Mouse (Mus musculus) forebrain, embryonic 10.5 days (tissue): ENCODE data around the gene 1700022I11Rik. TPM values are rescaled to one million over a fixed set of nuclear protein-coding genes. Genes with fewer than 3 reads are reported as not detected.

Source experiments
- DNase-seq: peaks from one replicate; pipeline ENCODE4 v3.0.0-alpha.2; 2017; ENCODE audit warnings: low spot score; ENCODE audit errors: extremely low spot score
- H3K27ac ChIP-seq: fragments of 300-500 bp; sonication (generic); 2 replicates; pipeline ENCODE4 v1.5.1; 2016; ENCODE audit warnings: mild to moderate bottlenecking
- H3K27me3 ChIP-seq: fragments of 300-500 bp; sonication (generic); 2 replicates; pipeline ENCODE4 v1.6.1; 2016; ENCODE audit warnings: mild to moderate bottlenecking; ENCODE audit not compliant: poor library complexity, severe bottlenecking
- H3K36me3 ChIP-seq: fragments of 300-500 bp; sonication (generic); replicated peaks from 2 replicates; pipeline ENCODE4 v1.6.1; 2016; ENCODE audit warnings: mild to moderate bottlenecking, moderate library complexity
- H3K4me1 ChIP-seq: fragments of 300-500 bp; sonication (generic); 2 replicates; pipeline ENCODE4 v1.6.1; 2016
- H3K4me3 ChIP-seq: fragments of 300-500 bp; sonication (generic); 2 replicates; pipeline ENCODE4 v1.5.1; 2016; ENCODE audit warnings: mild to moderate bottlenecking, moderate library complexity
- H3K9me3 ChIP-seq: fragments of 300-500 bp; sonication (generic); 2 replicates; pipeline ENCODE4 v1.6.1; 2016; ENCODE audit warnings: mild to moderate bottlenecking, moderate library complexity
- WGBS: fragments of 180-500 bp; shearing (Covaris S2); methylation state at CpG from one replicate; pipeline ENCODE4 v1.1.7; 2016; 5-methylcytosine and 5-hydroxymethylcytosine counted together
- polyA plus RNA-seq: library from polyadenylated mRNA; unstranded; fragments of >200 nt; fragmentation: Nextera tagmentation; extraction: Ambion mirVana; gene quantifications from 2 replicates; pipeline ENCODE4 v1.2.1, GENCODE M21; 2016

1700022I11Rik gene
- polyA plus RNA-seq, 1 experiment from 2014 or later, result 0.52 TPM

GRCm38 (mm10) chr4:43019176-43019575, 49.8 kb downstream of the 1700022I11Rik start:
- WGBS, result 94% methylated on average over 10 of the region's 10 CpGs
- H3K36me3 ChIP-seq, result peaks cover 77% of the 10 kb centered on the region

GRCm38 (mm10) chr4:43019641-43020465, 50.4 kb downstream of the 1700022I11Rik start:
- no peak for DNase-seq
- H3K4me3 ChIP-seq, result no peak overlapping the region
- H3K4me1 ChIP-seq, result peaks cover 6% of the 10 kb centered on the region
- H3K9me3 ChIP-seq, result no peaks in the 10 kb centered on the region
- no peaks in the 10 kb centered on the region for H3K27me3 ChIP-seq
- no peak overlapping the region for H3K27ac ChIP-seq
- peaks cover 78% of the 10 kb centered on the region for H3K36me3 ChIP-seq
- WGBS, result 95% methylated on average over 23 of the region's 23 CpGs

More at GRCm38 (mm10) chr4:43019176-43019575, 49.8 kb downstream of the 1700022I11Rik start:
- Histone ChIP-seq H3K4me1 (no peaks in the 10 kb centered on the region; the same call in 1 of the 2 replicates), H3K4me3 (no peak overlapping the region), H3K27ac (no peak overlapping the region), H3K9me3 (no peaks in the 10 kb centered on the region), H3K27me3 (no peaks in the 10 kb centered on the region)
- DNase-seq, result no peak

GRCm38 (mm10) chr4:43020876-43021275, 51.5 kb downstream of the 1700022I11Rik start:
- no peak overlapping the region for H3K27ac ChIP-seq
- no peaks in the 10 kb centered on the region for H3K27me3 ChIP-seq
- DNase-seq, result no peak
- peaks cover 11% of the 10 kb centered on the region for H3K4me1 ChIP-seq
- 86% methylated on average over 16 of the region's 16 CpGs for WGBS
- no peaks in the 10 kb centered on the region for H3K9me3 ChIP-seq
- H3K36me3 ChIP-seq, result peaks cover 78% of the 10 kb centered on the region
- H3K4me3 ChIP-seq, result no peak overlapping the region

- peaks cover 11% of the 10 kb centered on the region for H3K4me1 ChIP-seq
- H3K27me3 ChIP-seq, result no peaks in the 10 kb centered on the region
- peaks cover 78% of the 10 kb centered on the region for H3K36me3 ChIP-seq
- 70% methylated on average over 17 of the region's 17 CpGs for WGBS
- no peak for DNase-seq
- no peak overlapping the region for H3K27ac ChIP-seq
- H3K9me3 ChIP-seq, result no peaks in the 10 kb centered on the region
- no peak overlapping the region for H3K4me3 ChIP-seq
Observed at GRCm38 (mm10) chr4:43021341-43021740, 51.9 kb downstream of the 1700022I11Rik start.

GRCm38 (mm10) chr4:43024673-43025072, 55.3 kb downstream of the 1700022I11Rik start:
- H3K4me3 ChIP-seq, result peak overlapping the region; percentile 65
- 85% methylated on average over 14 of the region's 14 CpGs for WGBS
- no peak for DNase-seq
- H3K27me3 ChIP-seq, result no peaks in the 10 kb centered on the region
- peaks cover 79% of the 10 kb centered on the region for H3K36me3 ChIP-seq
- H3K4me1 ChIP-seq, result peaks cover 15% of the 10 kb centered on the region
- H3K27ac ChIP-seq, result peak overlapping the region; percentile 87
- H3K9me3 ChIP-seq, result no peaks in the 10 kb centered on the region

GRCm38 (mm10) chr4:43025084-43025960, 55.9 kb downstream of the 1700022I11Rik start, which contains the start of gene Pigo:
Pigo (minus strand) TSS chr4:43025819.
- DNase-seq, result peak; percentile 89
- Histone ChIP-seq H3K27me3 (no peaks in the 10 kb centered on the region), H3K27ac (peak within 1 kb of the TSS; percentile 87), H3K4me1 (peaks cover 21% of the 10 kb centered on the region), H3K36me3 (peaks cover 77% of the 10 kb centered on the region), H3K9me3 (no peaks in the 10 kb centered on the region), H3K4me3 (peak within 1 kb of the TSS; percentile 65)
- WGBS, result 10% methylated on average over 42 of the region's 42 CpGs

- Histone ChIP-seq H3K27ac (no peak overlapping the region), H3K4me1 (peaks cover 43% of the 10 kb centered on the region), H3K9me3 (no peaks in the 10 kb centered on the region), H3K27me3 (no peaks in the 10 kb centered on the region), H3K36me3 (peaks cover 57% of the 10 kb centered on the region), H3K4me3 (no peak overlapping the region; the same call in 1 of the 2 replicates)
- 90% methylated on average over 7 of the region's 7 CpGs for WGBS
- DNase-seq, result no peak
Observed at GRCm38 (mm10) chr4:43029121-43029520, 59.7 kb downstream of the 1700022I11Rik start.

- no peaks in the 10 kb centered on the region for H3K27me3 ChIP-seq
- no peak overlapping the region for H3K27ac ChIP-seq
- 96% methylated on average over 9 of the region's 9 CpGs for WGBS
- DNase-seq, result no peak
- H3K4me1 ChIP-seq, result peaks cover 38% of the 10 kb centered on the region
- peaks cover 61% of the 10 kb centered on the region for H3K36me3 ChIP-seq
- H3K4me3 ChIP-seq, result peak overlapping the region; percentile 87
- H3K9me3 ChIP-seq, result no peaks in the 10 kb centered on the region
Observed at GRCm38 (mm10) chr4:43029749-43030148, 60.3 kb downstream of the 1700022I11Rik start.

GRCm38 (mm10) chr4:43030352-43030751, 60.9 kb downstream of the 1700022I11Rik start:
- Histone ChIP-seq H3K27ac (peak overlapping the region; percentile 96), H3K36me3 (peaks cover 67% of the 10 kb centered on the region), H3K4me3 (peak overlapping the region; percentile 87), H3K9me3 (no peaks in the 10 kb centered on the region), H3K27me3 (no peaks in the 10 kb centered on the region), H3K4me1 (peaks cover 33% of the 10 kb centered on the region)
- no peak for DNase-seq
- WGBS, result 86% methylated on average over 9 of the region's 9 CpGs

GRCm38 (mm10) chr4:43030780-43031230, 61.4 kb downstream of the 1700022I11Rik start:
- peak overlapping the region; percentile 87 for H3K4me3 ChIP-seq
- 1% methylated on average over 28 of the region's 28 CpGs for WGBS
- no peaks in the 10 kb centered on the region for H3K9me3 ChIP-seq
- DNase-seq, result no peak
- peak overlapping the region; percentile 96 for H3K27ac ChIP-seq
- peaks cover 72% of the 10 kb centered on the region for H3K36me3 ChIP-seq
- no peaks in the 10 kb centered on the region for H3K27me3 ChIP-seq
- peaks cover 33% of the 10 kb centered on the region for H3K4me1 ChIP-seq

GRCm38 (mm10) chr4:43031237-43031995, 62.0 kb downstream of the 1700022I11Rik start, which contains the start of gene Stoml2:
Stoml2 (minus strand) TSS chr4:43031710.
- Histone ChIP-seq H3K36me3 (peaks cover 77% of the 10 kb centered on the region), H3K27ac (peak within 1 kb of the TSS; percentile 96), H3K27me3 (no peaks in the 10 kb centered on the region), H3K4me3 (peak within 1 kb of the TSS; percentile 87), H3K4me1 (peaks cover 33% of the 10 kb centered on the region), H3K9me3 (no peaks in the 10 kb centered on the region)
- DNase-seq, result peak; percentile 92
- under 1% methylated on average over 38 of the region's 38 CpGs for WGBS

GRCm38 (mm10) chr4:43032501-43032900, 63.1 kb downstream of the 1700022I11Rik start:
- peak overlapping the region; percentile 96 for H3K27ac ChIP-seq
- no peak overlapping the region for H3K4me3 ChIP-seq
- H3K4me1 ChIP-seq, result peaks cover 35% of the 10 kb centered on the region
- H3K9me3 ChIP-seq, result no peaks in the 10 kb centered on the region
- 89% methylated on average over 1 of the region's 1 CpGs for WGBS
- peaks cover 74% of the 10 kb centered on the region for H3K36me3 ChIP-seq
- no peaks in the 10 kb centered on the region for H3K27me3 ChIP-seq
- no peak for DNase-seq
